Mouse (Mus musculus) kidney, postnatal 4 days (tissue): ENCODE measurements around the gene Ppp1r2.
A peak's percentile ranks its signal among the peaks of the same experiment; 100 is the strongest.

Experiments
- DNase-seq, 2 experiments: peaks; one replicate each; pipeline ENCODE4 v3.0.0; 2021; ENCODE audit warnings: mixed read lengths in 2 of 2

Gene Ppp1r2

GRCm38 (mm10) chr16:31233541-31234339, 41.3 kb downstream of the Ppp1r2 start:
- DNase-seq = peak; percentile 54 to 71

- no peak for DNase-seq
These were observed 41.9 kb downstream of the Ppp1r2 start for GRCm38 (mm10) chr16:31233167-31233498.

GRCm38 (mm10) chr16:31232491-31233166, 42.4 kb downstream of the Ppp1r2 start:
- DNase-seq = no peak

GRCm38 (mm10) chr16:31231591-31231990, 43.5 kb downstream of the Ppp1r2 start:
- DNase-seq = no peak

- no peak for DNase-seq
These were observed 47.3 kb downstream of the Ppp1r2 start for GRCm38 (mm10) chr16:31227746-31228145.

- no peak for DNase-seq
These were observed 59.8 kb downstream of the Ppp1r2 start for GRCm38 (mm10) chr16:31215271-31215670.

GRCm38 (mm10) chr16:31213463-31213862, 61.6 kb downstream of the Ppp1r2 start:
- DNase-seq = no peak

- DNase-seq = no peak
These were observed 63.6 kb downstream of the Ppp1r2 start for GRCm38 (mm10) chr16:31211503-31211902.

- no peak for DNase-seq
These were observed 64.6 kb downstream of the Ppp1r2 start for GRCm38 (mm10) chr16:31210453-31210852.

GRCm38 (mm10) chr16:31209911-31210310, 65.2 kb downstream of the Ppp1r2 start:
- DNase-seq = no peak

GRCm38 (mm10) chr16:31205726-31206125, 69.4 kb downstream of the Ppp1r2 start:
- DNase-seq = no peak

- no peak for DNase-seq
These were observed 69.9 kb downstream of the Ppp1r2 start for GRCm38 (mm10) chr16:31205187-31205586.

- DNase-seq = no peak
These were observed 70.9 kb downstream of the Ppp1r2 start for GRCm38 (mm10) chr16:31204216-31204615.

GRCm38 (mm10) chr16:31201704-31202103, 73.4 kb downstream of the Ppp1r2 start:
- DNase-seq = no peak
